Comparison of ENCODE assay signal across 8 mouse cellular contexts in genomic region chr11:115373805-115374694, GRCm38 (mm10). TPM values are rescaled to one million over a fixed set of nuclear protein-coding genes. Genes with fewer than 3 reads are reported as not detected.
DNase-seq lines count a peak whose midpoint lies in the region; ATAC-seq lines count a peak whose summit lies in the region.

No protein-coding gene starts in this region.

- H3K4me1 ChIP-seq in intestine, embryonic 14.5 days (replicated peaks; ENCODE audit: control insufficient read depth, insufficient read depth, low read length), result peaks cover 6% of the 10 kb centered on the region; the same call in 1 of the 2 replicates
- H3K4me1 ChIP-seq in megakaryocyte, embryonic 14.5 days, result peaks cover 23% of the 10 kb centered on the region

- no peaks in the 10 kb centered on the region for H3K36me3 ChIP-seq in intestine, embryonic 14.5 days (ENCODE audit: control insufficient read depth, insufficient read depth, low read length)
- H3K36me3 ChIP-seq in megakaryocyte, embryonic 14.5 days (replicated peaks; ENCODE audit: low read length), result no peaks in the 10 kb centered on the region

- H3K4me3 ChIP-seq in intestine, embryonic 14.5 days (ENCODE audit: low read depth, low read length), result peak overlapping the region; percentile 29
- peak overlapping the region; percentile 91 for H3K4me3 ChIP-seq in megakaryocyte, embryonic 14.5 days (replicated peaks)

- H3K9ac ChIP-seq in intestine, embryonic 14.5 days (ENCODE audit: low read length), result peak overlapping the region; percentile 39

- ATAC-seq in common myeloid progenitor, adult 5-6 weeks (replicated peaks; ENCODE audit: low read depth, poor library complexity, severe bottlenecking), result peak; percentile 66
- no peak for ATAC-seq in intestine, embryonic 14.5 days (replicated peaks; ENCODE audit: low FRiP score, low TSS enrichment, low read depth)

- intact Hi-C loops in gastrocnemius, postnatal 14 days (cut with DNase I; ENCODE audit: low total_unique reads), result no loop called here
- intact Hi-C loops in left cerebral cortex, postnatal 10 days (cut with DNase I), result no loop called here

- peak overlapping the region; percentile 64 for H3K4me2 ChIP-seq in intestine, embryonic 14.5 days (ENCODE audit: low read length)

- H3K27me3 ChIP-seq in intestine, embryonic 14.5 days (replicated peaks; ENCODE audit: control insufficient read depth, insufficient read depth, low read length), result peaks cover 21% of the 10 kb centered on the region
- peaks cover 95% of the 10 kb centered on the region for H3K27me3 ChIP-seq in megakaryocyte, embryonic 14.5 days (replicated peaks)

- WGBS in intestine, embryonic 14.5 days, result 2% methylated on average over 30 of the region's 30 CpGs

- no peak overlapping the region for H3K27ac ChIP-seq in intestine, embryonic 14.5 days (ENCODE audit: low read depth)

- H3K9me3 ChIP-seq in intestine, embryonic 14.5 days (ENCODE audit: control insufficient read depth, low read length), result peaks cover 3% of the 10 kb centered on the region; the same call in 1 of the 2 replicates
- H3K9me3 ChIP-seq in megakaryocyte, embryonic 14.5 days, result peaks cover 13% of the 10 kb centered on the region

- DNase-seq in adrenal gland, adult 8-10 months, result peak; percentile 78
- peak; percentile 84 for DNase-seq in gastrocnemius, postnatal 14 days
- peak; percentile 76 for DNase-seq in intestine, embryonic 14.5 days (ENCODE audit: low spot score)
- peak; percentile 62 to 89 for DNase-seq in left cerebral cortex, postnatal 10 days (ENCODE audit: extremely low spot score in 1 of 2, low spot score in 2 of 2)
- DNase-seq in right cerebral cortex, postnatal 36 days (ENCODE audit: low spot score in 2 of 2), result peak; percentile 64 to 70
- DNase-seq in spleen, postnatal 4 days (ENCODE audit: low spot score in 2 of 2), result no peak

RNA-seq across cellular contexts. Expression of gene Hid1, which starts 6.5 kb away (rescaled TPM):
- 10 to 100 TPM; 17.7 to 46.8 (median 42.6) TPM for total RNA-seq in adrenal gland, adult 8-10 months (2022)
- 1.9 TPM in 1 of 2 replicates, not detected in the other for total RNA-seq in common myeloid progenitor, adult 5-6 weeks (2017)
- 1 to 10 TPM; 2.9 to 4.3 TPM for total RNA-seq in gastrocnemius, postnatal 14 days (2021)
- 11.5 and 14.4 TPM in 2 replicates for polyA plus RNA-seq in intestine, embryonic 14.5 days (2014; fragmentation: Nextera tagmentation; extraction: Ambion mirVana)
- total RNA-seq in left cerebral cortex, postnatal 10 days (2021), result 10 to 100 TPM; 77.5 to 81.7 TPM
- polyA plus RNA-seq in megakaryocyte, embryonic 14.5 days (2012; ENCODE audit: insufficient read depth, low replicate concordance), result 1.2 TPM in 1 of 2 replicates, not detected in the other

RNA-seq across cellular contexts. Expression of gene Cdr2l, which starts 7.7 kb away (rescaled TPM):
- total RNA-seq in adrenal gland, adult 8-10 months (2022), result 100 to 1,000 TPM in 1 of 4 experiments, 10 to 100 TPM in 3; 60.6 to 118 (median 71.9) TPM
- 0.18 TPM in 1 of 2 replicates, not detected in the other for total RNA-seq in common myeloid progenitor, adult 5-6 weeks (2017)
- 1 to 10 TPM; 4.8 to 8.3 TPM for total RNA-seq in gastrocnemius, postnatal 14 days (2021)
- 10.6 and 11.6 TPM in 2 replicates for polyA plus RNA-seq in intestine, embryonic 14.5 days (2014; fragmentation: Nextera tagmentation; extraction: Ambion mirVana)
- 10 to 100 TPM; 15.2 to 17.2 TPM for total RNA-seq in left cerebral cortex, postnatal 10 days (2021)
- not detected in 2 replicates for polyA plus RNA-seq in megakaryocyte, embryonic 14.5 days (2012; ENCODE audit: insufficient read depth, low replicate concordance)

RNA-seq across cellular contexts. Expression of gene Mrpl58, which starts 29.5 kb away (rescaled TPM):
- total RNA-seq in adrenal gland, adult 8-10 months (2022), result 100 to 1,000 TPM; 157 to 179 (median 160) TPM
- total RNA-seq in common myeloid progenitor, adult 5-6 weeks (2017), result 67.7 and 94.1 TPM in 2 replicates
- total RNA-seq in gastrocnemius, postnatal 14 days (2021), result 100 to 1,000 TPM; 103 to 107 TPM
- 218 and 224 TPM in 2 replicates for polyA plus RNA-seq in intestine, embryonic 14.5 days (2014; fragmentation: Nextera tagmentation; extraction: Ambion mirVana)
- 10 to 100 TPM; 96.2 to 98.8 TPM for total RNA-seq in left cerebral cortex, postnatal 10 days (2021)
- polyA plus RNA-seq in megakaryocyte, embryonic 14.5 days (2012; ENCODE audit: insufficient read depth, low replicate concordance), result 67.6 and 78.3 TPM in 2 replicates

RNA-seq across cellular contexts. Expression of gene Otop3, which starts 39.5 kb away (rescaled TPM):
- total RNA-seq in adrenal gland, adult 8-10 months (2022), result not detected
- total RNA-seq in common myeloid progenitor, adult 5-6 weeks (2017), result not detected in 2 replicates
- total RNA-seq in gastrocnemius, postnatal 14 days (2021), result not detected
- polyA plus RNA-seq in intestine, embryonic 14.5 days (2014; fragmentation: Nextera tagmentation; extraction: Ambion mirVana), result 0.36 and 0.65 TPM in 2 replicates
- under 1 TPM; 0.24 to 0.28 TPM for total RNA-seq in left cerebral cortex, postnatal 10 days (2021)
- polyA plus RNA-seq in megakaryocyte, embryonic 14.5 days (2012; ENCODE audit: insufficient read depth, low replicate concordance), result not detected in 2 replicates

RNA-seq across cellular contexts. Expression of gene Atp5h, which starts 45.7 kb away (rescaled TPM):
- 100 to 1,000 TPM; 440 to 566 (median 519) TPM for total RNA-seq in adrenal gland, adult 8-10 months (2022)
- total RNA-seq in common myeloid progenitor, adult 5-6 weeks (2017), result 531 and 684 TPM in 2 replicates
- total RNA-seq in gastrocnemius, postnatal 14 days (2021), result 1,000 to 10,000 TPM; 1,042 to 1,140 TPM
- 899 and 962 TPM in 2 replicates for polyA plus RNA-seq in intestine, embryonic 14.5 days (2014; fragmentation: Nextera tagmentation; extraction: Ambion mirVana)
- 100 to 1,000 TPM; 399 to 414 TPM for total RNA-seq in left cerebral cortex, postnatal 10 days (2021)
- polyA plus RNA-seq in megakaryocyte, embryonic 14.5 days (2012; ENCODE audit: insufficient read depth, low replicate concordance), result 10.1 and 109 TPM in 2 replicates

Comparison
In these comparisons a context has a peak if more than half of its experiments do, and no peak if none do; other contexts are left out.
1. DNase-seq: peak in adrenal gland, adult 8-10 months (single experiment), gastrocnemius, postnatal 14 days (single experiment), intestine, embryonic 14.5 days (single experiment), left cerebral cortex, postnatal 10 days (2 of 2) and right cerebral cortex, postnatal 36 days (2 of 2); none in spleen, postnatal 4 days (0 of 2).